Mouse (Mus musculus): ENCODE data around the gene Vwa3a.
A peak's percentile ranks its signal among the peaks of the same experiment; 100 is the strongest.

The Vwa3a gene

GRCm38 (mm10) chr7:120835449-120836359 lies 96.6 kb downstream of the Vwa3a start:
- DNase-seq (ENCODE audit: low spot score in 2 of 2): peak; percentile 98 to 100

DNA sequence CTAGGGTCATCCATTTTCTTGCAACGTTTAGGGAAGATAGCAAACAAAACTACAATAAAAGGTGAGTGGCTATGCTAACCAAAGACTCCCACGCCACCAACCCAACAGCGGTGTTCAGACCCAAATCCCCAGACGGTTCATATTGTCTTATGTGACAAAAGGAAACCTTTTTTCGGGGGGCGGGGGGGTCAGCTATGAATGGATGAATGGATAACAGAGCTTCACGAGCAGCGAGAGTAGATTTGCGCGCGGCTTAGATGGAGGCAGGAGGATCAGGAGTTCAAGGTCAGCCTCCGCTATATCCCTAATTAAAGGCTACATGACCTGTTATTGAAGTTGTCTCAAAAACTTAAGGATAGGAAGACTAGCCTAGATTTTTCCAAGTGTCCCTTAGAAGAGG lies 97.2 kb downstream of the Vwa3a start:
- no peak for DNase-seq (ENCODE audit: low spot score in 2 of 2)

DNA sequence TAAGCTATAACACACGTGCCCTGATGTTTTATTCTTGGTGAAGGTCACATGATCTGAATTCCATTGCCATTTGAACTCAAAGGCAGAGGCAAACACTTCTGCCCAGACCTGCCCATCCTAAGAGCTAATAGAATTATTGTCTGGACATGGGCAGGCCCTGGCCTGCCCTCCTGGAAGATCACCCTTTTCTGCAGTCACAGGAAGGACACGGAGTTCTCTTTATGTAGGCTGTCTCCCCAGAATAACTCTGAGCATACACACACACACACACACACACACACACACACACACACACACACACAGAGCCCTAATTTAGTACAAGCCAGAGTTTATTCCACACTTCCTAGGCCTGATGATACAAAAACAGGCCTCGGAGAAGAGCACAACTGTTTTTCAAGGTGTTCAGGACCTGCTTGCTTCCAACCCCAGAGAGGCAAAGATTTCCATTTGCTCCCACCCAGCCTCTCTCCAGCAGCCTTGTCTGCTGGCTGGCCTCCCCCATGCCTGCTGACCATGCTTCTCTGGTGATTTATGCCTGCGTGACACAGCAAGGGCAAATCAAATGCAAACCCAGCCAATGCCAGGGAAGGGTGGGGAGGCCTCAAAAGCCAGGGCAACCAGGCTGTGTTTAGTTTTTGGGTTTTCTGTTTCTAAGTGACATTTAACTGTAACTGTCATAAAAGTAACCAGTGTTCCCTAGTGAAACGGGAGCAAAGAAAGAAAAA lies 99.5 kb downstream of the Vwa3a start:
- no peak for DNase-seq (ENCODE audit: low spot score in 2 of 2)

DNA sequence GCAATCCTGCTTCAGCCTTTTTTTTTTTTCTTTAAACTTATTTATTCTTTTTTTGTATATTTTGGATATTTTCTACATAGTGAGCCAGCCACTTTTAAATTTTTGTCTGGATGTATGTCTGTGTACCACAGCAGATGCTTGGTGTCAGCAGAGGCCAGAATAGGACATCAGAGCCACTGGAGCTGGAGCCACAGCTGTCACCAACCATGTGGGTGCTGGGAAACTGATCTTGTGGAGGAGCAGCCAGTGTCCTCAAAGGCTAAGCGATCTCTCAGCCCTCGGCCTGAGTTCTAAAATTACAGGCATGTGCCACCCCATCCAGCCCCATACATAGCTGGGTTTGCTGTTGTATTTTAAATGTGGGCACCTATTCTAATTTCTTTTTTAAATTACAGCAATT lies 100.7 kb downstream of the Vwa3a start:
- no peak for DNase-seq (ENCODE audit: low spot score in 2 of 2)

GRCm38 (mm10) chr7:120842345-120843036 lies 103.4 kb downstream of the Vwa3a start, which contains the start of gene Eef2k:
Gene Eef2k (plus strand): TSS chr7:120842831.
- peak; percentile 85 to 89 for DNase-seq (ENCODE audit: low spot score in 2 of 2)

DNA sequence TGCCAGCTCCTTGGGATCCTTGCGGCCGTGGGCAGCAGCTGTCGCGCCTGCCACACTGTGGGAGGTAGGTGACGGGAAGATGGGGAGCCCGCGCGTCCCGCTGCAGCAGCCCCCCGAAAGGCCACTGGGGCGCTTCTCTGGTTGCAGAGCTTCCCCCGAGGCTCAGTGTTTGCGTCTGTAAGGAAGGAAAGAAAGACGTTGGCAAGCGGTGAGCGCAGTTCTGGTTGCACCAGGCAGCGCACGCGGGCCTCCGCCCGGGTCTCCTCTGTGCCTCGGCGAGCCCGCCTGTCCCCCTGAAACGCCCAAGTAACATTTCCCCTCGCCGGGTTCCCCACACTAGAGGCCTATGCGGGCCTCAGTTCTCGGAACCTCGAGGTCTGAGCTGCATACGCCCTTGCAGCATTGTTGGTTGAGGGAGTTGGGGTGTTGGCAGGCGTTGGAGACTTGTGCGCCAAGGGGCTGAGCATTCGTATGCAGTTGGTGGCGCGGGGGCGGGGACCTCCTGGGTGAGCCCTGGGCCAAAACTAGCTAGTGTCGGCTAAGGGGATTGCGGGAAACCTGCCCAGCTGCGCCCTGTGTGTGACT lies 104.0 kb downstream of the Vwa3a start:
- DNase-seq (ENCODE audit: low spot score in 2 of 2): peak; percentile 84 to 90

DNA sequence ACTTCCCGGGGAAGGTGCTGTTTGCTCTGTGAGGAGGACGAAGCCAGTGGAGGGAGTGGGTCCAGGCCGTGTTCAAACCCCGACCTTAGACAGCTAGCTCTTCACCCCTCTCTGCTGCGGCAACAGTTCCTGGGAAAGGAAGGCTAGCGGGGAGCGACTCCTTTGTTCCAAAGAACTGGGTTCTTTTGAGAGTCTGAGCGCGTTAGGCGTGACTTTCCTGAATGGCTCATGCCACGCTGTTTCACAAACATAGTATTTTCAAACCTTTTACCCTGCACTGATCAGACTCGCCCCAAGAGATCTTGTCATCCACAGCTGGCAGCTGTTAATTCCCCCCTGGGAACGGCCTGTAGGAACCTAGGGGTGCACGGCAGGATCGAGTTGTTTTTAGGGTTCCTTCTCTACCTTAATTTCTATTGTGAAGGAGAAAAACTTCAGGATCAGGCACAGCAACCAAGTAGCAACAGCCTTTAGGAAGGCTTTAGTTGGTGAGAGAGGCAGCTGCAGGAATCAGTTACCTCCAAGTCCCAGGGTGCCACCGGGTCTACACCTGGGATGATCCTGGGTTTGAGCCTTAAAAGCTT lies 104.8 kb downstream of the Vwa3a start:
- peak in 1 of 2 experiments; percentile 38 for DNase-seq (ENCODE audit: low spot score in 2 of 2)

DNA sequence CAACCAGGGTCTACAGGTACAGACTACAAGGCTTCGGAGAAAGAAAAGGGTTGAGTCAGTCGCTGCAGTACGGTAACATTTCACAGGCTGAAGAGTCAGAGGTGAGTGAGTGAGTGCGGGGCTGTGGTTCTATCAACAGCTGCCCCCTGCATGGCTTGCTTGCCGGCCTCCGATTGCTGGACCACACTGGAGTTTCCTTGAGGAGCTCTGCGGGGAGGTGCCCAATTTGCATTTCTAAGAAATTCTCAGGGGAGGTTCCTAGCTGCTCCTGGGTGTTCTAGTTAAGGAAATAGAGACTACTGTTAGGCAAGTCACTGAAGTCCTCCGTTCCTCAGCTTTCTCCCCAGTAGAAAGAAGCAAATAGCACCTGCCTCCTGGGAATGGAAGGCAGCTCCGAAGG lies 105.6 kb downstream of the Vwa3a start:
- DNase-seq (ENCODE audit: low spot score in 2 of 2): no peak

GRCm38 (mm10) chr7:120848831-120849512 lies 109.9 kb downstream of the Vwa3a start:
- no peak for DNase-seq (ENCODE audit: low spot score in 2 of 2)

DNA sequence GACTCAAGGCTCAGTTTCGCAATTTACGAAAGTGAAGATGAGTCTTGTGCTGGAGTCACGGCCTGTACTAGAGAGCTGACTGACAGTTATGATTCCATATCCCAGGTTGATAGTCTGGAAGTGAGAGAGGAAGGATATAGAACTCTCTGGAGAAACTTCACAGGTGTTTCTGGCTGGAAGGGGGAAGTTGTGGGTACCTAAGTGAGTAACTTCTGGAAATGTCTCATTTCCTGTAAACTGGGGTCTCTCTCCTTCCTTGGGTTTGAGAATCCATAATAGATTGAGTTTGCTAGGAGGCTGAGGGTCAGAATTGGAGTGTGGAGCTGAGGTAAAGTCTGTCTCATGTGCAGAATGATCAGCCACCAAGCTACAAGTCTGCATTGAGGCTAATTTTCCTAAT lies 111.0 kb downstream of the Vwa3a start:
- DNase-seq (ENCODE audit: low spot score in 2 of 2): no peak
